Mouse (Mus musculus) c-Kit-negative CD71-positive TER-119-positive erythroid progenitor cells, embryonic 14.5 days (primary cell): Measurements from ENCODE around the gene Proser1.

Experiments used
- DNase-seq: peaks from one replicate; pipeline ENCODE4 v3.0.0-alpha.2; 2013; ENCODE audit warnings: low read depth, low spot score

Gene Proser1

DNA sequence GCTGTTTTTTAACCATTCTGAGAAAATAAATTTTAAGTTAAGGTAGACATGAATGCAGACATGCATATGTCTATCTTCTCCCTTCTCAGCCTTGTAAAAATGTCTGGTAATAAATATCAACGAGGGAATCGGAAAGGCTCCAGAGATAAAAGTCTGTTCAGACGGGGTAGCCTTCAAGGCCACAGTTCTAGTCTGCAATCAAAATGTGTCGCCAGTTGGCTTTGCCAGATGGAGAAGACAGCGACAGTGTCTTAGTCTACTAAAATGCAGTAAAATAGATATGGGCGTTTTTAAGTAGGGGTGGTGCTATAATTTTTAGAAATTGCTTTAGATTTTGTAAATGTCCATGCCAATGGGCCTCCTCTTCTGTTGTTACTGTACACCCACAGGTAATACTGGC is 1.9 kb downstream of the Proser1 start:
- no peak for DNase-seq

GRCm38 (mm10) chr3:53466481-53466880 is 3.0 kb downstream of the Proser1 start:
- no peak for DNase-seq

- DNase-seq = no peak
Observed at GRCm38 (mm10) chr3:53467356-53467755, 3.9 kb downstream of the Proser1 start.

DNA sequence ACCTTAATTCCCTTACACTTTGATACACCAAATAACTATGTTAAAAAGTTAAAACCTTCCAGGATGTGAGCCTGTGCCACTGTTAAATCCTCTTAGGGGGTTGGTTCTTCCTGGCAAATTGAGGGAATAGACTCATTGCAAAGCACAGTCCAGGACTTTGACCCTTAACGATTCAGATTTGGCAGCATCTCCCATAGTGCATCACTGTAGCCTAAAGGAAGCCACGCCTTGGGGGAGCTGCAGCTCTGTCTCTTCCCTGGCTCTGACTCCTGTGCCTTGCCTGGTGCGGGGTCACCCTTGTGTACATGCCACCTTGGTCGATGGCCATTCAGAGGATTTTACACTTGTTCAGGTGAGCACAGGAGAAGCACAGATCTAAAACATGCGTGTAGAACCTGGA is 6.2 kb downstream of the Proser1 start:
- DNase-seq = no peak

GRCm38 (mm10) chr3:53472061-53472460 is 8.6 kb downstream of the Proser1 start:
- DNase-seq = no peak

DNA sequence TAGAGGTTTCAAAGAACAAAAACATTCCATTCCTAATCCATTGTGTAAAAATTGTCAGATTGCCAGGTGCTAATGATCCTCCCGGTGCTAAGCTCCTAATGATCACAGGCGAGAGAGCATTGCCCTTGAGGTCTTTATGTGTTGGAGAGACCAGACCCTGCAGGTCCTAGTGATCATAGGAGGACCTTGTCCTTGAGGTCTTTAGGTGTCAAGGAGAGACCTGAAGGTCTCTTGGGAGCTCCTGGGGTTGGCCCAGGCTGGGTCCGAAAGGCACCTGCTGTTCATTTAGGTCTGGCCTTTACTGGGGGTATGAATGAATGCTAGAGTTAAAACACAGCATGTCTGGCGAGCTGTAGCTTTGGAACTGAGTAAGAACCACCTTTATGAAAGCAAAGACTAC is 10.7 kb downstream of the Proser1 start:
- DNase-seq = no peak

DNA sequence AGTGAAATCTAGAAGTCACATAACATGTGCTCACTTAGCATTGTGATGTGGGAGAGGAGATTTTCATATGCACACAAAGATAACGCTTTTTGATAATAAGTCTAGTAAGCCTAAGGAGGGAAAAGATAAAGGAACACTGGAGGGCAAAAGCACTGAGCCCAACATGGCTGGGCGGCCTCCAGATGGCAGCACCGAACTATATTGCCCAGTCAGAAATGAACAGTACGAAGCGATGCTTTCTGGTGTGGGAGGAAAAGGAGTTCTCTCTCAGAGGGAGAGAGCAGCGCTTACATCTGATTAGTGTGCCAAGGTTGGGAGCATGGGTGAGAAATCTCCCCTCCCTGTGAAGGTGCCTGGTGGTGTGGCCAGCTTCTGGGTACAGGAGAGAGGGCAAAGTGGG is 12.4 kb downstream of the Proser1 start:
- no peak for DNase-seq

GRCm38 (mm10) chr3:53477468-53477867 is 14.0 kb downstream of the Proser1 start:
- no peak for DNase-seq

GRCm38 (mm10) chr3:53478419-53479046 is 15.1 kb downstream of the Proser1 start:
- DNase-seq = no peak

GRCm38 (mm10) chr3:53483414-53484059 is 20.1 kb downstream of the Proser1 start:
- no peak for DNase-seq

GRCm38 (mm10) chr3:53486561-53486960 is 23.1 kb downstream of the Proser1 start:
- DNase-seq = no peak

DNA sequence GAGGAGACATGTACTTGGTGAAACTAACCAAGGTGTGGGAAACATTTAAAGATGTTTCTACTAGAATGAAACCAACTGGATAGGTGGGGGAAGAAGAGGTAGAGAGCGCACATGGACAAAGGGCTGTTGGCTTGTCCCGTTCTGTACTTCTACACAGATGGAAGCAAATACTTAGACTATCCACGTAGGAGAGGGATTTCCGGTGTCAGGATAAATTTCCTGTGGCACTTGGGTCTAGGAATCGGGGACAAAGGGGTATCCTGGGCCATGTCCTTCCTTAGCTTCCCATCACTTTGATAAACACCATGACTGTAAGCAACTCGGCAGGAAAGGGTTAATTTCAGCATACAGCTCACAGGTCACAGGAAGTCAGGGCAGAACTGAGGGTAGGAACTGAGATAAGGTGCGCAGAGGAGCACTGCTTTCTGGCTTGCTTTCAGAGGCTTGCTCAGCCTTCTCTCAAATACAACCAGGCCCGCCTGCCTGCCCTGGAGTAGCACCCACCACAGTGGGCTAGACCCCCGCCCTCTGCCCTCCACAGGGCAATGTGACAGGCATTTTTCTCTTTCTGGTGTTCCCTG is 23.6 kb downstream of the Proser1 start:
- no peak for DNase-seq

- DNase-seq = no peak
Observed at GRCm38 (mm10) chr3:53488353-53488752, 24.9 kb downstream of the Proser1 start, which contains the start of gene Stoml3. Stoml3 (plus strand) TSS chr3:53488653.

DNA sequence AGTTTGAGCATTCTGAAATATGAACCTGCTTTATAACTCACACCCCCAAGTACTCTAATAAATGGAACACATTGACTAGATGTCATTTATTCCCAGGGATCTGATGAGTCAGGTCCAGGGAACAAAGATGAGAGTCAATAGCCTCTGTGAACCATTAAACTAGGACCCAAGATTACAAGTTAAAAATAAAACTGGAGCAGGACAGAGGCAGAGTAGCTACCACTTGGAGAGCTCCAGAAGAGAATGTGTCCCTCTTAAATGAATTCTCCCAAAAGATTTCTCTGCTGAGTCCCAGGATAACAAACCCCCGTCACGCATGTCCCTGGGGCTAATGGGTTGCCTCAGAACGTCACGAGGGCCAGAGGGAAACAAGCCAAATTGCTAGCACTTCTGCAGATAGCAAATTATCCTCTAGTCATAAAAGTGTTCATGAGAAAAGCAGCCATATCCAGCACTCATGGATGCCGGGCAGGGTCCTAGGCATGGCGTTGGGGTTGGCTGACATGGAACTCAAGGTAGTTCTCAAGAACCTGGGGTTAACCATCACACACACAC is 35.0 kb downstream of the Proser1 start:
- no peak for DNase-seq

DNA sequence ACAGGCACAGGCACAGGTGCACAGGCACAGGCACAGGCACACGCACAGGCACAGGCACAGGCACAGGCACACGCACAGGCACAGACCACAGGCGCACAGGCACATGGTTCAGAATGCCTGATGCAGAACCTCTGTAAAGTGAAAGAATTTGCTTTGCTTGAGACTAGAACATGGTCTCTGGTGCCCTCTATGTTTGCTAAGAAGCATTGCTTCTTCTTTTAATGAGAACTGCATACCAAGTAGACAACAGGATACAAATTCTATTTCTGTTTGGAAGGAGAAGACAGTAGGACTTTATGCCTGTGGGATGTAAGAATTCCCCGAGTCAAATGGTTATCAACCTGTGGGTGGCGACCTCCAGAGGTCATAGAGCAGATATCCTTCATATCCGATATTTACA is 39.0 kb downstream of the Proser1 start:
- no peak for DNase-seq

DNA sequence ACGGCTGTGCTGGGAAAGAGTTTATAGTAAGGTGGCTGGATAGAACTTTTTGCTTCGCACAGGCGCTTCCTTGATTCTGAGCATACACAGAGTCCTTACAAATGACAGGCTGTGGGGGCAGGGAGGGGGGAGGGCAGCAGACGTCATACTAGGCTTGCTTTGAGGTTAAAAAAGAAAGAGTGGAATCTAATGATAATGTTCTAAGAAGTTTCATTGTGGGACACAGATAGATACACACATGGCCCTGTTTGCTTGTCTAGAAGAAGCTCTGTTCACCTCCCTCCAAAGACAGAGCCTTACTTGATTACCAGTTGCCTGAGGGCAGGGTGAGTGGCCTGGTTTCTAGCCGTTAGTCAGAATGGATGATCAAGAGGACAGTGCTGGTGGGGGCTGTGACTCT is 49.6 kb downstream of the Proser1 start:
- no peak for DNase-seq

- no peak for DNase-seq
Observed at GRCm38 (mm10) chr3:53514221-53515065, 51.0 kb downstream of the Proser1 start.

- no peak for DNase-seq
Observed at GRCm38 (mm10) chr3:53522794-53523193, 59.3 kb downstream of the Proser1 start.

- DNase-seq = no peak
Observed at GRCm38 (mm10) chr3:53525737-53526136, 62.3 kb downstream of the Proser1 start.

GRCm38 (mm10) chr3:53530305-53530704 is 66.8 kb downstream of the Proser1 start:
- DNase-seq = no peak
